Mouse (Mus musculus) A20 (cell line): ENCODE results near the gene Senp8.
A peak's percentile ranks its signal among the peaks of the same experiment; 100 is the strongest.

Experiments used
- DNase-seq: peaks from one replicate; pipeline ENCODE4 v3.0.0-alpha.2; 2011; ENCODE audit warnings: low read depth, low spot score

Senp8 gene

DNA sequence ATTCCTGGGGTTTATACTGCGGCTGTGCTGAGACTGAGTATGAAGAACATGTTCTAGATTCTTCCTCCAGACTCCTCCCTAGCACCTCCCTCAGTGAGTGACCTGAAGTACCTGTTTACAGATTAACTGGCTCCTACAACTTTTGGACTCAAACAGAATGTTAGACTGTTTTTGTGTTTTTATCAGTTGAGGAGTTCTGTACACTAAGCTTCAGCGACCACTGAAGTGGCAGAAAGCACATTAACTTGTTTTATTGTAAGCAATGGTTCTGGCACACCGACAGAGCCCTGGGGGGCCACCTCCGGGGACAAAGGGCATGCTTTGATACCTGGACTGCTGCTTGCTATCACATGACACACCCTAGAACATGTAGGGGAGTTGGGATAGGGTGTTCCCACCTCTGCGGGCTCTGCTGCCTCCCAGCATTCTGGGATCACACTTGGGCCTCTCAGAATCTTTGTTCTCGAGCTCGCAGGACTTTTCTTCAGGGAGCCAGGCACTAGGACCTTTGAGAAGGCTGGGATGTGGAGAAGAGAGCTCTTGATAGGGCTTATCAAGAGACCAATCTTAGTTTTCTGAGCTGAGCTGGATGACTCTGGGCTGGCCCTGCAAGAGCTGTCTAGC, 34.1 kb downstream of the Senp8 start:
- DNase-seq: no peak

DNA sequence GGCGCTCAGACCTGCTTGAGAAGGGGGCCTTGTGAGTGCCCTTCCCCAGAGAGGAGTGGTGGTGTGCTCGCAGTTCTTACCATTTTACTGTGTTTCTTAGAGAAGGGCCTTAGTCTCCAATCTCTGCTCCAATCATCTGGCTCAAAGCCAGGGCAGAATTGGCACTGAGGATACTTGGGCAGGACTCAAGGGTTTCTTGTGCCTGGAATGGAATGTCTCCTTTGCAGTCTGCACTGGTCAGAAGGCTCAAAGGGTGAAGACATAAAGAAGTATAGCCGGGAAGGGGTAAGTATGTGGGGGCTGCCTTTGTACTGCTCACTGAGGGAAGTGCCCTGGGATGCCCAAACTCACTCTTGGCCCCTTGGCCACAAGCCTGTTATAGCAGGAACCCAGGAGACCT, 41.3 kb downstream of the Senp8 start:
- DNase-seq: no peak

DNA sequence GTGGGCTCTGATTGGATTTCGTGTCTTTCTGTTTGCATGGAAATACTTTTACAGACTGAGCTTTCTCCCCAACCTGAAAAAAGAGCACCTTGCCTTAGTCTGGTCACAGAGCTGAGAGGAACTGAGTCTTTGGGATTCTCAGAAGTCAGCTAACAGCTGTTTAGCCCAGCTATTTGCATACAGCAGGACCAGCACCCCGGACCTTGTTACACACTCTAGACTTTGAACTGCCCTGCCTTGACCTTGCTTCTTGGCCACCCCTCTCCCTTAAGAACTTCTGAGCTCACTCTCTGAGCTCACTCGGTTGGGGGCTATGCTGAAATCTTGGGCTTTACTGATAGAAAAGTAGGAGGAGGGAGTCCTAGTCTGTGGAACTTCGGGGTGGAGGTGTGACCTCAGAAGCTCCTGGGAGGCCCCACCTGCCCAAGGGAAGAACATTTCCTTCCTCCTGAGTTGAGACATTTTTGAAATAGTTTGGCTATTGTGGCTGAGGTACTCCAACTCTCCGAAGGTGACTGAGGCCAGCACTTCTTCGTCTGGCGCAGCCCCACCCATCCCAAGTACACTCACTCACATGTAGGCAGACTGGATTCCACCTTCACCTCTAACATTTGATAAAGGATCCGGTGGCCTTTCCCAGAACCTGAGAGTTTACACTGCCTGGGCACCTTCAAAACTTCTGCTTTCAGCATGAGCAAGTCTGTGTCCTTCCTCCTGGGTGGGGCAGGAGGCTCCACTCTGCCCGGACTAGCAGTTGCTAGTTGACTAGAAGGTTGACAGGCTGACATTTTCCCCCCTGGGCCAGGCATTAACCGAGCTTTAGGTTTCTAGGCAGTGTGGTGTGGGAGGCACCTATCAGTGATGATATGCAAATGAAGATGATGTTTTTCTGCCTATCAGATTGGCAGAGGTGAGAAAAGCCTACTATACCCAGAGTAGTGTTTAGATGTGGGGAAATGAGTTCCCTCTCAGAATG, 43.4 kb downstream of the Senp8 start:
- peak; percentile 69 for DNase-seq

- DNase-seq: no peak
Measured at GRCm38 (mm10) chr9:59703099-59703498, 47.4 kb downstream of the Senp8 start.

- DNase-seq: no peak
Measured at GRCm38 (mm10) chr9:59701094-59701493, 49.4 kb downstream of the Senp8 start.

- DNase-seq: no peak
Measured at GRCm38 (mm10) chr9:59696381-59696780, 54.1 kb downstream of the Senp8 start.

DNA sequence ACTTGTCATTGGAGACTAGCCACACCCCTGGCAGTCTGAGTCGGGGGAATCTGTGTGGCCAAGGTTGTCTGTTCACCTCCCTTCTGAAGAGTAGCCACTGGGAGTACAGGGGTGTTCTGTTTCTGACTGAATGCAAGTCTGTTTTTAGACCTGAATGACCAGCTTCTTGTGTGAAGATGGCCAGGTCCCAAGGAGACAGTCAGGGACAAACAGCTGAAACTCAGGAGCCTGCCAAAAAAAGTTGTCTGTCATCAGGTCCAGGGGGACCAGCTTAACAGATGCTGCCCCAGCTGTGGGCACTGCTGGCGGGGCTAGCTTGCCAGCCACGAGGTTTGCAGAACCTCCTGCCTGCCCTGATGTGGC, 55.1 kb downstream of the Senp8 start:
- no peak for DNase-seq

DNA sequence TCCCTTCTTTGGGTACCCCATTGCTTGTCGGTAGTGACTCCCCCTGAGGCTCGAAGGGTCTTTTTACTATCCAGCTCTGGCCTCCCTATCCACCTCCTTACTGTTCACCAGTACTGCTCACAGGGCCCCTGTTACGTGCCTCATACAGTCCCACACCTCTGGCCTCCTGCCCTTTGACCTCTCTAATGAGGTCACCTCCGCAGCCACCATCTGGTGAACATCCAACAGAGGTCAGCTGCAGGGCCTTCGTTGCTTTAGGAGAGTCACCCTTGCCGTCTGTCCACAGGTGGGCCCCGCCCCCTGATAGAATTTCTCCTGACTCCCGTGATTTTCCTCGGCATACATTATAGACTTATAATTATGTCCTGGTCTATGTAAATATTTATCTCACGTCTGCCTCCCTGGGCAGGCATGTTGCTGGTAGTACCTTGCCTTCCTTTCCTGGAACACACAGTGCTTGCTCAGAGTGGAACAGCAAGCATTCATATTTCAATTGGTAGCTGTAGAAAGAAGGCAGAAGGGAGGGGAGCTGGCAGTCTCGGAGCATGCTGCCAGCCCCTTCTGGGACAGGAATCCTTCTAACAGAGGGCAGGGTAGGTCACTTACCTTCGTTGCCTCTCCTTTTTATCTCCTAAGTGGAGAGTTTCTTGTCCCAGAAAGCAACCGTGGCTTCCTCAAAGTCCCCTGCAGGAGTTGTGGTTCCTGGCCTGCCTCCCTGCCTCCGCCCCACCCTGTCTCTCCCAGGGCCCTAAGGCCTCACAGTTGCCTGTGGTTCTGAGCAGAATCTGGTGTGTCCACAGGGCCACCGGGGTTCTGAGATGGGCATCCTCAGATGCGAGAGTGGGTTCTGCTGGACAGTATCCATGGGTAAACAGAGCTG, 55.7 kb downstream of the Senp8 start:
- no peak for DNase-seq

- DNase-seq: no peak
Measured at GRCm38 (mm10) chr9:59692145-59692544, 58.4 kb downstream of the Senp8 start.

DNA sequence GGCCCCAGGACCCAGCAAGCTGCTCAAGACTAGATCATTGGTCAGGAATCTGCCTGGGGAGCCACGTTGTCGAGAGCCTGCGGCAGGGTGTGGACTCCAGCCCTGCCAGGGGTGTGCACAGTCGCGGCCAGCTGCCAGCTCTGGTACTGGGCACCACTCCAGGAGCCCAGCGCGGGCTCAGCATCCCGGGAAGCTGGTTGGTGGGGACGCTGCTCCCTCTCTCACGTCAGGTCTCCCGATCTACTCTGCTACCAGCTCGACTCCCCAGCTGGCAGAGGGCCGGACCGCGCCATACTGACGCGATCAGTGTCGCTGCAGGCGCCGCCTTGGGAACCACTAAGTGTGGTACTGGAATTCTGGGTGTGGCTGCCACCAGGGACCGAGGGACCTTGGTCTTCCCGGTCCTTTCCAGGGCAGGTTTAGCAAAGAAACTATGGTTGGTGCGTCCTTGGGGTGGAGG, 58.8 kb downstream of the Senp8 start:
- no peak for DNase-seq

GRCm38 (mm10) chr9:59687416-59688046, 63.0 kb downstream of the Senp8 start:
- no peak for DNase-seq
